8 mouse cellular contexts compared by ENCODE assay signal in the genomic region with DNA sequence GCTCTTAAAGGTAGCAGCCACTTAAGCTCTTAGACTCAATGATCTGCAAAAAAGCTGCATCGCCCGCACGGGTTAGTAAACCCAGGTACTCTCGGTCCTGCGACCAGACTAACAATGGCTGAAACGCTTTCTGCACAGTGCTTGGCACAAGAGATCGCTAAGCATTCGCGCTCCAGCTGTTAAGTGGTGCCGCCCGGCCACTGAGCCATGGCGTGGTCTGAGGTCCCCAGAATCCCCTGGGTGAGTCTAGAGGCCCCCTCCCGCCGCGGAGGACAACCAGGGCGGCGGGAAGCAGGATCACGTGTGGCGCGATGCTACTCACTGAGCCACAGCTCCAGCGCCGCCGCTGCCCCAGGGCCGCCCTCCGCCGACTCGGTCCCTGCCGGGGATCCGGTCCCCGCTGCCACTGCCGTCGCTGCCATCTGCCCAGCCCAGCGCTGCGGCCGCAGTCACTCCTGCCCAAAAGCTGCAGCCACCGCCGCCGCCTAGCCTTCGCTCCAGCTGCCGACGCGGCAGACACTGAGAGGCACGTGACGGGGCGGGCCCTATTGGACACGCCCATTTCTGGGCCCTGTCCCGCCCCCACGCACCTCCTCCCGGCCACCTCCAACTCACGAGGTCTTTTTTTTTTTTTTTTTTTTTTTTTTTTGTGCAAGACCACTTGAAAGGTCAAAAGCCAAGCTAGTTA. TPM values are rescaled to one million over a fixed set of nuclear protein-coding genes. Genes with fewer than 3 reads are reported as not detected.
DNase-seq lines count a peak whose midpoint lies in the region; ATAC-seq and TF ChIP-seq lines count a peak whose summit lies in the region.

A gene (minus strand): TSS at position 556 of the 688 bp plus-strand sequence.

- peak within 1 kb of the TSS; percentile 42 for H3K9ac ChIP-seq in CH12.LX (ENCODE audit: insufficient read depth, low read depth)
- peak within 1 kb of the TSS; percentile 75 for H3K9ac ChIP-seq in forebrain, embryonic 12.5 days
- H3K9ac ChIP-seq in heart, postnatal 0 days (replicated peaks; ENCODE audit: low read depth, low read length) = peak within 1 kb of the TSS; percentile 61
- peak within 1 kb of the TSS; percentile 69 for H3K9ac ChIP-seq in liver, postnatal 0 days (replicated peaks)
- peak within 1 kb of the TSS; percentile 71 for H3K9ac ChIP-seq in neural tube, embryonic 14.5 days (replicated peaks; ENCODE audit: low read depth, low read length)

- peak; percentile 86 for TF ChIP-seq POLR2A in CH12.LX (IDR thresholded peaks at IDR 0.05; ENCODE audit: low read depth, low read length)

- DNase-seq in CH12.LX (ENCODE audit: extremely low read depth) = peak; percentile 85
- DNase-seq in c-Kit-positive CD71-positive TER-119-negative erythroid progenitor cells, embryonic 14.5 days (ENCODE audit: low read depth) = peak; percentile 79
- peak; percentile 78 for DNase-seq in heart, postnatal 0 days (ENCODE audit: low spot score)
- peak; percentile 32 for DNase-seq in large intestine, adult 2 months (ENCODE audit: low read depth, low spot score)
- peak; percentile 91 for DNase-seq in liver, postnatal 0 days
- peak; percentile 94 for DNase-seq in testis, postnatal 10 days (ENCODE audit: low spot score)

- peaks cover 4 to 57% of the 10 kb centered on the region in 2 experiments for H3K4me1 ChIP-seq in CH12.LX (ENCODE audit: control insufficient read depth in 1 of 2, insufficient read depth in 2 of 2)
- peaks cover 28% of the 10 kb centered on the region for H3K4me1 ChIP-seq in forebrain, embryonic 12.5 days
- peaks cover 20% of the 10 kb centered on the region for H3K4me1 ChIP-seq in heart, postnatal 0 days (ENCODE audit: control insufficient read depth, insufficient read depth)
- H3K4me1 ChIP-seq in liver, postnatal 0 days (ENCODE audit: insufficient read depth) = peaks cover 42% of the 10 kb centered on the region
- H3K4me1 ChIP-seq in neural tube, embryonic 14.5 days (ENCODE audit: control insufficient read depth, insufficient read depth, low read length) = peaks cover 18% of the 10 kb centered on the region

- peak; percentile 90 for ATAC-seq in forebrain, embryonic 12.5 days (ENCODE audit: low FRiP score)
- ATAC-seq in heart, postnatal 0 days (ENCODE audit: insufficient read depth, low read depth) = peak; percentile 91
- ATAC-seq in liver, postnatal 0 days = peak; percentile 89
- ATAC-seq in neural tube, embryonic 14.5 days (ENCODE audit: low read depth) = peak; percentile 89

- no peak for TF ChIP-seq RAD21 in CH12.LX (IDR thresholded peaks at IDR 0.05; ENCODE audit: low read depth, low read length)

- TF ChIP-seq CTCF in CH12.LX (conservative IDR thresholded peaks at IDR 0.05 in 1 of 2, IDR thresholded peaks at IDR 0.05 in 1 of 2; ENCODE audit: low read depth in 2 of 2, low read length in 2 of 2) = no peak
- TF ChIP-seq CTCF in heart, postnatal 0 days (IDR thresholded peaks at IDR 0.05; ENCODE audit: low read depth) = no peak
- TF ChIP-seq CTCF in liver, postnatal 0 days (IDR thresholded peaks at IDR 0.05; ENCODE audit: low read depth) = no peak

- H3K9me3 ChIP-seq in CH12.LX (replicated peaks; ENCODE audit: low read length) = no peaks in the 10 kb centered on the region
- no peaks in the 10 kb centered on the region for H3K9me3 ChIP-seq in forebrain, embryonic 12.5 days
- H3K9me3 ChIP-seq in heart, postnatal 0 days (replicated peaks; ENCODE audit: control insufficient read depth, low read length) = no peaks in the 10 kb centered on the region
- H3K9me3 ChIP-seq in liver, postnatal 0 days (ENCODE audit: low read length) = no peaks in the 10 kb centered on the region
- no peaks in the 10 kb centered on the region for H3K9me3 ChIP-seq in neural tube, embryonic 14.5 days (ENCODE audit: control insufficient read depth, low read length)

- peaks cover 0 to 8% of the 10 kb centered on the region in 2 experiments for H3K36me3 ChIP-seq in CH12.LX (replicated peaks in 1 of 2; ENCODE audit: control insufficient read depth in 1 of 2, insufficient read depth in 1 of 2, low read length in 1 of 2)
- 0 out of 2 replicates have a peak, but pooled peaks cover 3% of the 10 kb centered on the region for H3K36me3 ChIP-seq in forebrain, embryonic 12.5 days (replicated peaks)
- H3K36me3 ChIP-seq in heart, postnatal 0 days (replicated peaks; ENCODE audit: control insufficient read depth, insufficient read depth, low read length) = no peaks in the 10 kb centered on the region
- no peaks in the 10 kb centered on the region for H3K36me3 ChIP-seq in liver, postnatal 0 days (replicated peaks; ENCODE audit: insufficient read depth, low read length)
- 0 out of 2 replicates have a peak, but pooled peaks cover 4% of the 10 kb centered on the region for H3K36me3 ChIP-seq in neural tube, embryonic 14.5 days (ENCODE audit: control insufficient read depth, insufficient read depth, low read length)

- H3K27me3 ChIP-seq in CH12.LX (replicated peaks) = no peaks in the 10 kb centered on the region
- no peaks in the 10 kb centered on the region for H3K27me3 ChIP-seq in forebrain, embryonic 12.5 days
- no peaks in the 10 kb centered on the region for H3K27me3 ChIP-seq in heart, postnatal 0 days (ENCODE audit: control insufficient read depth, insufficient read depth, low read length)
- H3K27me3 ChIP-seq in liver, postnatal 0 days (ENCODE audit: insufficient read depth, low read length) = no peaks in the 10 kb centered on the region
- H3K27me3 ChIP-seq in neural tube, embryonic 14.5 days (ENCODE audit: control insufficient read depth, insufficient read depth, low read length) = no peaks in the 10 kb centered on the region; the same call in 1 of the 2 replicates

- in situ Hi-C loops in CH12.LX (cut with MboI; ENCODE audit: low pct_ligation_motif_present, low pct_unique_long_range_greater_than_20kb, low sequenced_read_pairs) = no loop called here

- H3K79me2 ChIP-seq in CH12.LX (replicated peaks; ENCODE audit: control insufficient read depth, extremely low read depth, insufficient read depth, poor library complexity, severe bottlenecking) = no peaks in the 10 kb centered on the region

- peak within 1 kb of the TSS; percentile 27; the same call in 1 of the 2 replicates for H3K27ac ChIP-seq in CH12.LX (ENCODE audit: insufficient read depth, low read depth)
- peak within 1 kb of the TSS; percentile 93 for H3K27ac ChIP-seq in forebrain, embryonic 12.5 days
- H3K27ac ChIP-seq in heart, postnatal 0 days (ENCODE audit: low read depth) = peak within 1 kb of the TSS; percentile 83
- peak within 1 kb of the TSS; percentile 69 for H3K27ac ChIP-seq in liver, postnatal 0 days (ENCODE audit: low read depth)
- peak within 1 kb of the TSS; percentile 92 for H3K27ac ChIP-seq in neural tube, embryonic 14.5 days (ENCODE audit: low read depth, low read length)

- peak; percentile 20; the same call in 1 of the 2 replicates for TF ChIP-seq EP300 in CH12.LX (IDR thresholded peaks at IDR 0.05; ENCODE audit: low read length)
- TF ChIP-seq EP300 in heart, postnatal 0 days (IDR thresholded peaks at IDR 0.05; ENCODE audit: low read depth) = no peak
- no peak for TF ChIP-seq EP300 in liver, postnatal 0 days (IDR thresholded peaks at IDR 0.05; ENCODE audit: low read depth)

- WGBS in forebrain, embryonic 12.5 days = under 1% methylated on average over 45 of the region's 50 CpGs
- WGBS in heart, postnatal 0 days = 0% methylated on average over 48 of the region's 50 CpGs
- WGBS in large intestine, adult 2 months = under 1% methylated on average over 50 of the region's 50 CpGs
- under 1% methylated on average over 49 of the region's 50 CpGs for WGBS in liver, postnatal 0 days (ENCODE audit: insufficient replicate concordance)
- 0% methylated on average over 48 of the region's 50 CpGs for WGBS in neural tube, embryonic 14.5 days

- dilution Hi-C loops in CH12.LX (cut with MboI; ENCODE audit: extremely low pct_ligation_motif_present, extremely low pct_unique_long_range_greater_than_20kb, low sequenced_read_pairs) = no loop called here

- peak within 1 kb of the TSS; percentile 55 to 86 (median 73) for H3K4me3 ChIP-seq in CH12.LX (replicated peaks in 1 of 3; ENCODE audit: low read depth in 2 of 3, low read length in 2 of 3, poor library complexity in 1 of 3)
- H3K4me3 ChIP-seq in forebrain, embryonic 12.5 days (replicated peaks) = peak within 1 kb of the TSS; percentile 79
- peak within 1 kb of the TSS; percentile 65 for H3K4me3 ChIP-seq in heart, postnatal 0 days (ENCODE audit: low read depth, low read length)
- H3K4me3 ChIP-seq in liver, postnatal 0 days (ENCODE audit: low read depth, low read length) = peak within 1 kb of the TSS; percentile 81
- H3K4me3 ChIP-seq in neural tube, embryonic 14.5 days (ENCODE audit: low read depth, low read length) = peak within 1 kb of the TSS; percentile 88

- peak within 1 kb of the TSS; percentile 65 for H3K4me2 ChIP-seq in CH12.LX (ENCODE audit: insufficient read depth, low read depth, poor library complexity, severe bottlenecking)
- peak within 1 kb of the TSS; percentile 73 for H3K4me2 ChIP-seq in forebrain, embryonic 12.5 days
- peak within 1 kb of the TSS; percentile 75 for H3K4me2 ChIP-seq in heart, postnatal 0 days (ENCODE audit: low read depth, low read length)
- peak within 1 kb of the TSS; percentile 100 for H3K4me2 ChIP-seq in liver, postnatal 0 days (ENCODE audit: low read depth, low read length)
- H3K4me2 ChIP-seq in neural tube, embryonic 14.5 days (ENCODE audit: low read depth, low read length) = peak within 1 kb of the TSS; percentile 80

TF ChIP-seq in CH12.LX, 34 proteins besides CTCF, POLR2A, EP300 and RAD21 (continues in another document):
- TF ChIP-seq JUN (IDR thresholded peaks at IDR 0.05; ENCODE audit: insufficient read depth, low read depth, low read length) (no peak), TBP (conservative IDR thresholded peaks at IDR 0.05; ENCODE audit: low read depth, low read length) (no peak), SIN3A (IDR thresholded peaks at IDR 0.05; ENCODE audit: low read length) (peak; percentile 25; the same call in 1 of the 2 replicates), MAFK (IDR thresholded peaks at IDR 0.05; ENCODE audit: insufficient replicate concordance, low read length) (no peak), USF2 (conservative IDR thresholded peaks at IDR 0.05; ENCODE audit: low read depth, low read length) (peak; percentile 84), ZNF384 (IDR thresholded peaks at IDR 0.05; ENCODE audit: low read depth, low read length) (peak; percentile 99), UBTF (IDR thresholded peaks at IDR 0.05; ENCODE audit: low read depth, low read length) (0 out of 2 replicates have a peak, but pooled peaks have one; percentile 44)

RNA-seq across cellular contexts. Expression of the gene that starts here (rescaled TPM):
- total RNA-seq in CH12.LX (2012; rRNA removed) (26.8 and 29.6 TPM in 2 replicates), CH12.LX (2014; rRNA removed) (24.1 and 27.4 TPM in 2 replicates)
- 79.0 and 79.2 TPM in 2 replicates for polyA plus RNA-seq in CH12.LX (2012; ENCODE audit: insufficient read length, low read depth)
- 72.5 and 73.7 TPM in 2 replicates for polyA plus RNA-seq in forebrain, embryonic 12.5 days (2016; fragmentation: Nextera tagmentation; extraction: Ambion mirVana)
- total RNA-seq in heart, postnatal 0 days (2014; rRNA removed; ENCODE audit: low replicate concordance) = 51.3 and 79.7 TPM in 2 replicates
- 37.5 and 38.1 TPM in 2 replicates for polyA plus RNA-seq in heart, postnatal 0 days (2015; fragmentation: Nextera tagmentation; extraction: Ambion mirVana)
- 11.4 and 13.0 TPM in 2 replicates for polyA plus RNA-seq in large intestine, adult 2 months (2012; rRNA removed)
- polyA plus RNA-seq in liver, postnatal 0 days (2015; fragmentation: Nextera tagmentation; extraction: Ambion mirVana) = 9.7 and 10.1 TPM in 2 replicates
- polyA plus RNA-seq in neural tube, embryonic 14.5 days (2014; fragmentation: Nextera tagmentation; extraction: Ambion mirVana) = 25.7 and 46.6 TPM in 2 replicates

Comparison
In these comparisons a context has a peak if more than half of its experiments do, and no peak if none do; other contexts are left out.
1. Peak in every context shown above with its lines: DNase-seq, ATAC-seq, H3K4me3 ChIP-seq and H3K27ac ChIP-seq.
2. DNase-seq: peak in every context shown above with its lines; median percentile 94 in testis, postnatal 10 days; 91 in liver, postnatal 0 days; 85 in CH12.LX; 79 in c-Kit-positive CD71-positive TER-119-negative erythroid progenitor cells, embryonic 14.5 days; 78 in heart, postnatal 0 days; 32 in large intestine, adult 2 months.
3. H3K27ac ChIP-seq: peak in every context shown above with its lines; median percentile 93 in forebrain, embryonic 12.5 days; 92 in neural tube, embryonic 14.5 days; 83 in heart, postnatal 0 days; 69 in liver, postnatal 0 days; 27 in CH12.LX.